Mouse (Mus musculus): ENCODE measurements around the gene Vtcn1.
"Not testable (repeated sequence)": the region's sequence is repeated elsewhere in the genome, so short reads cannot be mapped to it uniquely, and the experiment has no call there.

The Vtcn1 gene

DNA sequence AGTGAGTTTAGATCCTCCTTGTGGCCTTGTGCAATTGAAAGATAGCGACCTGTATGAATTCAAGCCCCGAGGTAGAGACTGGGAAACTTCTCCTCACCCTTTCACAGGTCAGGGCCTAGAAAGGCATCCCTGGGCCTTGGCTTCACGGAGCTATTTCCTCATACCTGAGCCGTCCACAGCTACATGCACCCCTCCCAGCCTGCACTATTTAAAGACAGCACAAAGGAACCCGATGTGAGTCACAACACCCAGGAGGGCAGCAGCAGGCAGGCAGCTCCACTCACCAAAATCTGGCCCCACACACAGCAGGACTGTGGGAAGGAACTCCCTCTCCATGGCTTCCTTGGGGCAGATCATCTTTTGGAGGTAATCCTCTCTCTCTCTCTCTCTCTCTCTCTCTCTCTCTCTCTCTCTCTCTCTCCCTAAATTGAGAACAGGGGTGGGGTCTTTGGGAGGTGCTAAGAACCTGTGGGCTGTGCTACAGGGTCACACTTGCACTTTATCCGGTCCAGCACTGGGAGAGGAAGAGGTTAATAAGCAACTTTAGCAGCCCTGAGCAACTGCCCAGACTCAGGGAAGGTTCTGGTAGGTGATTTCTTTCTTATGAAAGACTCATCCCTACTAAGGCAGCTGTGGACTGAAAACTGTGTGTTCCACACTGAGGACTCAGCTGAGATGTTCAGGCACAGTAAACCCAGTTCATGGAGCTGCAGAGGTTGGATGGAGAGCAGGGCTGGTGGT, at the start of gene Vtcn1:
Gene Vtcn1, plus strand, starts transcription at position 235 of the 741 bp plus-strand sequence.
- DNase-seq (ENCODE audit: low read depth, low spot score), result no peak

DNA sequence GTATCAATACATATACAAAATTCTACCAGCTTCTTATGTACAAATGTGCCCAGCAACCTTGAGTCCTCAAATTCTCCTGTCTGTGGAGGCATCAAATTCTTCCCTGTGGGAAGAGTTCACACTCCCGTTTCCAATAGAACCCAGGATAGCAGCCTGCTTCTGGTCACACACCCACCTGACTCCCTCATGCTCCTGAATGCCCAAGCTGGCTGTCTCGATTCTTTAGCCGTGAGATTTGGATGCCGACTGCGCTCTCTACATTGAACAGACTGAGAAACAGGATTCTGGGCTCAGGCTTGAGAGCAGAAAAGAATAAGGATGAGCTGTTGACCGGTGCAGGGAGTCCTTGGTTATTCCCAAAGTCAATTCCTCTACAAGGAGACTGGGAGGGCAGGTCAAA, 48.3 kb upstream of the Vtcn1 start:
- DNase-seq (ENCODE audit: low read depth, low spot score), result no peak

DNA sequence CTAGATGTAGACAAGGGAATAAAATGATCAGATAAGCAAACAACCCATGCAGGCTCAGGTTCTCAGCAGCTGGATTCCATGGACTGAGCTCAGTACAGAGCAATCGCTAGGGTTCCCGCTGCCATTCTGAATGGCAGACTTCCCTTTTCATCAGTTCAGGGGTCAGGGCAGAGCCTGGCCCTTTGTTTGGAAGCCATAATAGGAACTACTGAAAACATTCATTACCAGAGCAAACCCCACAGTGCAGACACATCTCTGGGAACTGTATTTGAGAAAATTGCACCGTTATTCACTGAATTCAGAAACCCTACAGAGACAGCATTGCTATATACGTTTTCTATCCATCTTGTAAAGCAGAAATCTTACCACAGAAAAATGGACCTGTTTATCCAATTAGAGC, 47.7 kb upstream of the Vtcn1 start:
- no peak for DNase-seq (ENCODE audit: low read depth, low spot score)

DNA sequence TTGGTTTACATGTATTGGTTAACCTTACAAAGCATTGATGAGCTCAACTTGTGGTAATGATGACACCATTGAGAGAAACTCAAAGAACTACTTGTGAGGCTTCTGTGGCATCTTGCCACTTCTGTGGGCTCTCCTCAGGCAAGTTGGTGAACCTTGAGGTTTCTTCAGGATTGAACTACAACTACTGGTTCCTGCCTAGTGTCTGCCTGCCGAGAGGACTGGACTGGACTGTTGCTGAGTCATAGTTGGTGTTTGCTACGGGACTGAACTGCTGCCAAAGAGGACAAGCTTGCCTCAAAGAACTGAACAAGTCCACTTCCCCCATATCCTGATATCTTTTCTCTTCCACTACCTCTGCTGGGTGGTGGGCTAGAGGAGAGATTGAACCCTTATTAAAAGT, 39.2 kb upstream of the Vtcn1 start:
- DNase-seq (ENCODE audit: low read depth, low spot score), result no peak

DNA sequence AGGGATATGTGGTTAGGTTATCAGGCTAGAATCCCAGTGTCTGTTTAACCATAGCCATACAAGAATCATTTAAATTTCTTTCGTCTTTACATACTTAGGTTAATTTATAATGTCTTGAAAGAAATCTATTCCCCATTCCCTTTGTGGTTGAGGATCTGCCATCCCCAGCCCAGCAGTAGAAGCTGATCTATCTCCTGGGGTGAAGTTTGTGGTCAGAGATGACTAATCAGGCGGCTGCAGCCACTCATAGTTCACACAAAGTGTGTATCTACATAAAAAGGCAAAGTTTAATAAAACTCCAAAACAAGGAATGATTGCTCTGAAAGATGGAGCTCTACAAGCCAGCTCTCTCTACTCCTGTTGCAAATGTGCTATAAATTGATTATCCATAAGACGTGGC, 33.6 kb upstream of the Vtcn1 start:
- DNase-seq (ENCODE audit: low read depth, low spot score), result no peak

DNA sequence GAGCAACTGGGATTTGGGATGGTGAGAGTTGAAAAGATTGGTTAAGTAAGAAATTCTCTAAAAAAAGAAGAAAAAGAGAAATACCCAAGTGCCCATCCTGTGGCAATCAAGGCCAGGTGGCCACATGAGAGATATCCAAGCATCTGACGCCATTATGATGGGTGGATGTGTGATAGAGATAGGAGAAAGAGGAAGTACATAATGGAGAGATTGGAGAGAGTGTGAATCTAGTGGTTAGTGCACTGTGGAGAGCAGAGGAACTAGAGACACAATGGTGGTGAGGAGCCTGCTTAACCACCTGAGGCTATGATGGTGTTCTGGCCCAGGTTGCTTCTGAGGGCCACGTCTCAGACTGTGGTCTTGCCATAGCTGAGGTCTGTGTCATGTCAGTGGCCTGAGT, 31.9 kb upstream of the Vtcn1 start:
- DNase-seq (ENCODE audit: low read depth, low spot score), result no peak

DNA sequence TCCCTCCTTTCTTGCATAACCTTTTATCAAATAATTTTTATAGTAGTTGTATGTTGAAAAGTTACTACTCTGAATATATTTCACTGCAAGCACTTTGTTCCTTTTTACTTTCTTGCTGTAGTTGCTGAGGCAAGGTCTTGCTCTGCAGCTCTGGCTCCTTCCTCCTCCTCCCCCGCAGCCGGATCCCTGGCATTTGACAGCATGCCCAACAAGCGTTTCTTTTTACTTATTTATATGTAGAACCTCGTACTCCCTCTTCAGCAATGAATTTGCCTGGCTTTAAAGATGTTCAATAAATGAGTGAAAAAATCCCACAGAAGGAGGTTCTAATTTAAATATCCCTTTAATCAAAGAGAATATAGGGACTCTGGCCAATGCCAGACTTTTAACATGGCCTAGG, 28.7 kb upstream of the Vtcn1 start:
- DNase-seq (ENCODE audit: low read depth, low spot score), result no peak

DNA sequence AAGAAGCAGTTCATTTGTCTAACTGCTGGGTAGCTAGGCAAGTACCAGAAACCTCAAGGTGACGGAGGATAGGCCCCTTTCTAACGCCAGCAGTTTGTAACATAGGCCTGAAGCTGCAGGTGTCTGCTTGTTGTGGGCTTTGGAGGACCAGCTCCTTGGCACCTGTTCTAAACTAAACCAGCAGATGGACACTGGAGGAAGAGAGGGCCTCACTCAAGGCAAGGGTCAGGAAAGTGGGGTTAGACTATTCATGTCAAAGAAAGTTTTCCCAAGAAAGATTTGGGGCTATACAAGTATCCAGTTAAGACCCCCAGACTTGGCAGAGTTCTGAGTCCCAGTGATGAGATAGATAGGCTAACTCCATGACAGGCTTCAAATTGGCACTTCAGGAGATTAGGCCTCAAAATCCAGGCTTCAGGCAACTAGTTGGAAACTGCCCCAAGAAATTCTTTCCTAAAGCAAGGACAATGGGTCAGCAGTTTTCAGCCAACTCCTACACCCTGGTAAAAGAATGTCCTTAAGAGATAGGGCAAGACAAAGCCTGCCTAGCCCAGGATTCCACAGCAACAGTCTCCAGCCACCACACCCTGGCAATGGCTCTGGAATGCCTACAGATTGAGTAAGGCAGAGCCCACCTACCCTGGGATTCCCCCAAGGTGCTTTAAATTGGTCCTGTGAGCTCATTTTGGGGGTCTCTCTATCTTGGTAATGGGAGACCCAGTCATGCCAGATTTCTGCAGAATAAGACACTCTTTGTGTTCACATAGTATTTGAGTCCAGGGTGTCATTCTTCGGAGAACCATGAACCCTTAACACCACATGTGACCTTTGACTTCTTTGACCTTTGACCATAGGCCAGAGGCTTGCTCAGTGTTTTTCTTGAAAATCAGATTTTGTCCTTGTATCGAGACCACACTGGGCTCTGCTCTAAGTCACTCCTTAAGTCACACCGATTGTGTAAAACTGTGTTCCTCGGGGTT, 27.8 kb upstream of the Vtcn1 start:
- no peak for DNase-seq (ENCODE audit: low read depth, low spot score)

DNA sequence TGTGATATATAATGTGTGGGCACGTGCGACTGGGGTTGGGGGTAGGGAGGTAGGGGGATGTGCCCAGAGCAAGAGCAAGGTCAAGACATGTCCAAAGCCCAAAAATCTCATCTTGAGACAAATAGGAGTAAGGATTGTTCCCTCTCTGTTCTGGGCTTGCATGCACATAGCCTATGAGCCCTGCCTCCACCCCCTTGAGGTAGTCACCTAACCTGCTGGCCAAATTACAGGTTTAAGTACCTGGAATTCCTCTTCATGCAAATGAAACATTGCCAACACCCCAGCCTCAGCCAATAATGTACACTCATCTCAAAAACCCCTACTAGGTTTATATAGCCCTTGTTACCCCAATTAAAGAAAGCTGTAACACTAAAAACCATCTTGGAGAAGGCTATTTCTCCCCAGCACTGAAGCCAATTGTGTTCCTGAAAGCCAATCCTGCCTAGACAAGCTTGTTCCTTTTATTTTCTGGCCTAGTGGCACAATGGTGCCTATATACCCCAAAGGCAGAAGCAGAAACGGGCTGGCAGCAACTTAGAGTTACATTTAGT, 26.3 kb upstream of the Vtcn1 start:
- DNase-seq (ENCODE audit: low read depth, low spot score), result no peak

DNA sequence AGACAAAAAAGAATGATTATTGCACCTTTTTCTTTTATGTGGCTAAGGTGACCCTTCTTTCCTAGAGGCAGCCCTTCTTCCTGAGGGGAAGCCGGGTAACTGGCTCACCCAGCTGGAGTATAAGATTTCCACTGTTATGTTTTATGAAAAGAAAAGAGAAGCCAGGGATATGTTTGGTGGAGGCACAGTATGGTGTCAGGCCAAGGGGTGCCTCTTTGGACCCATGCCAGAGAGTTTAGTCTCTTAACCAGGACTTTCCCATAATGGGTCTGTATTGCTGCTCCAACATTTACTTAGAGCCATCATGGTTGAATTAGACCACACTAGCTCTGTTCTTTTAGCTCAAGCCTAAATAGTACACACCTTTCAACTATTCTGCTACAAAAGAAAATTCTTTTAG, 20.3 kb upstream of the Vtcn1 start:
- no peak for DNase-seq (ENCODE audit: low read depth, low spot score)

DNA sequence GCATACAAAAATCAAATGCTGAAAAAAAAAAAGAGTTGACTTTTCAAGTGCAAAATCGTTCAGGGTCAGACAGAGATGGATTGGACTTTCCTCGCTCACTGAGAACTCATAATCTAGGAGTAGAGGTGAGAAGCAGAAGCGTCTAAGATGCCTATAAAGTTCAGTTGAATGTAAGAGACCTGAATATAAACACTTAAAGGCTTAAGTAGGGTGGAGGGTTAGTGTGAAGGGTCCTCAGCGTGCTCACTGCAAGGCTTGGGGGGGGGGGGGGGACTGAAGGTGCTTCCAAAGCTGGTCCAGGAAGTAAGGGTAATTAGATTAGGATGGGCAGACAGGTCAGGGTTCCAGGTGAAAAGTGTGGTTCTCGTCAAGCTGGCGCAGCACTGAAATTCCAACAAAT, 19.3 kb upstream of the Vtcn1 start:
- DNase-seq (ENCODE audit: low read depth, low spot score), result no peak

DNA sequence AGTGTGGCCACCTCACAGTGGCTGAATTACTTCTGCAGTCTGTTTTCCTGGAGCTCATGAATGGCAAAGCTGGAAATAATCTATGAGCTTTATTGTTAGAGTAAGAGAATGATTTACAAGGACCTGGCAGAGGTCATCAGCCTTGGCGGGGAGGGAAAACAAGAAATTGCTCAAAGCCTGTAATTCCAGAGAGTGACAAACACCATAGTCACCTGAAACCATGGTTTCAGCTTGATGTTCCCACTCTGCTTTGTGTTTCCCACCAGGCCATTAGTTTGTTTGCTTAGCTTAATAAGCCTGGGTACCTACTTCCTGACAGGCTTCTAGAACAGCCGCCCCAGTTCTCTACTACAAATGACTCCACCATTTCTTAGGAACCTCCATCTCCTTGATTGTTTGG, 14.8 kb upstream of the Vtcn1 start:
- DNase-seq (ENCODE audit: low read depth, low spot score), result no peak

DNA sequence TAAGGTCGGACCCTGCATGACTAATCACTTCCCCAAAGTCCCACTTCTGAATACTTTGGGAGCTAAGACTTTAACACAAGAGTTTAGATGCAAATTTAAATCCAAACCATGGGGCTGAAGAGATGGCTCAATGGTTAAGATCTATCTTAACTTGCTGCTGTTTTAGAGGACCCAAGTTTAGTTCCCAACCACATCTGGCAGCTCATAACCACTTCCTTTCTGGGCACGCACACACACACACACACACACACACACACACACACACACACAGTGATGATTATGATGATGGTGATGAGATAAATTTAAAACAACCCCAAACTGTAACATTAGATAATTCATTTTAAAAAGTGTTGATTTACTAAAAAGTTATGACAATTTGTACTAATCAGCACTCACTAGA, 13.4 kb upstream of the Vtcn1 start:
- DNase-seq (ENCODE audit: low read depth, low spot score), result no peak

DNA sequence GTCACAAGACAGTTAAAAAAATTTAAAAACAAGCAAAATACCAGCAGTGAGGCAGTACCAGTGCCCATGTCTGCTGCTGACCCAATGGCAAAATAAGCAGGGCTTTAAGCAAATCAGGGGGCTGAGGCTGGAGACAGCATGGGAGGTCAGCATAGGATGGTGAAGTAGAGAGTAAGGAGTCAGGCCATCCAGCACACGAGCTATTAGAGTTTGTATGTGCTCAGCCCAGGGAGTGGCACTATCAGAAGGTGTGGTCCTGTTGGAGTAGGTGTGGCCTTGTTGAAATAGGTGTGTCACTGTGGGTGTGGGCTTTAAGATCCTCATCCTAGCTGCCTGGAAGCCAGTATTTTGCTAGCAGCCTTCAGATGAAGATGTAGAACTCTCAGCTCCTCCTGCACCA, 9.8 kb upstream of the Vtcn1 start:
- not testable (repeated sequence) for DNase-seq (ENCODE audit: low read depth, low spot score)

DNA sequence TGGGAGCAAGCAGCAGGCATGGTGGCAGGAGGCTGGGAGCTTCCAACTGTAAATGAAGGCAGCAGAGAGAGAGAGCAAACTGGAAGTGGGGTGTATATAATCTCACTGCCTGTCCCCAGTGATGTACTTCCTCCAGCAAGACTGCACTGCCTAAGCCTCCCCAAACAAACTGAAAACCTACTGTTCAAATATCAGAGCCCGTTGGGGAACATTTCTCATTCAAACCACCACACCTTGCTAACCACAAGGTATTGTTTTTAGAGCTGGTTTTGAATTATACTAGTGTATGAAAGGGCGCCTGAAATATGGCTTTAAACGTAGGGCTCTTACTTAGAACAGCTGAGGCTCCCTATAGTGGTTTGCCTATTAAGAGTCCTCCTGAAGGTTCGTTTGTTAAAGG, 6.5 kb upstream of the Vtcn1 start:
- DNase-seq (ENCODE audit: low read depth, low spot score), result no peak

DNA sequence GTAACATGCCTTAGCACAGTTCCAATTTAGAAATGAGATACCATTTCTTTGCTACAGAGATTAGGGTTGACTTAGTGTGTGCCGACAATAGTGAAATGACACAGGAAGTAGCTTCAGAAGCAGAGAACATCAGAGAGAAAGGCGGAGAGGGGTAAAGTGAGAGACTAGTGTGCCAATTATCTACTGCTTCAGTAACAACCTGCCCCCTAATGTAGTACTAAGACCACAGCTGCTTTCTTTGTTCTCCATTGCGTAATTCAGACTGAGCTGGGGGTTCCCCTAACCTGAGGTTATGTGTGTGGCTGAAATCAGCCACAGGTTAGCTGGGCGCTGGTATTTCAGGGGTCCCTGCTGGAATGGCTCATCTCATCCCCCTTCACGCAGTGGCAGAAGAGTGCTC, 5.7 kb upstream of the Vtcn1 start:
- DNase-seq (ENCODE audit: low read depth, low spot score), result no peak

DNA sequence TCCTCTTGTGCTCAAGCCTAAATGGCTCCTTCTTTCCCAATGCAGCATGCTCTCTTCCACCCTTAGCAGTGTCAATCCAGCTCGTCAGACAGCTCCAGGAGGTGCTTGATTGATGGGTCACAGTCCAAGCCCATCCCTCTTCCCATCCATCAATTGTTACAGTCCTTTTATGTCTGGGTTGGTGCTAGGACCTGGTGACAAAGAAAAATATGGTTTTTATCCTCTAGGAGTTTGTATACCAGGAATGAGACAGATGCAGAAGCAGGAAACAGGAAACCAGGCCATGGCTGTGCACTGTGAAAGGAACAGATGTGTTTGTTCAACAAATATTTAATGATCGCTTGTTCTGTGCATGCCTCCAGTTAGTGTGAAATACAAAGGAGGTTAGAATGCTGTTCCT, 4.4 kb upstream of the Vtcn1 start:
- no peak for DNase-seq (ENCODE audit: low read depth, low spot score)

DNA sequence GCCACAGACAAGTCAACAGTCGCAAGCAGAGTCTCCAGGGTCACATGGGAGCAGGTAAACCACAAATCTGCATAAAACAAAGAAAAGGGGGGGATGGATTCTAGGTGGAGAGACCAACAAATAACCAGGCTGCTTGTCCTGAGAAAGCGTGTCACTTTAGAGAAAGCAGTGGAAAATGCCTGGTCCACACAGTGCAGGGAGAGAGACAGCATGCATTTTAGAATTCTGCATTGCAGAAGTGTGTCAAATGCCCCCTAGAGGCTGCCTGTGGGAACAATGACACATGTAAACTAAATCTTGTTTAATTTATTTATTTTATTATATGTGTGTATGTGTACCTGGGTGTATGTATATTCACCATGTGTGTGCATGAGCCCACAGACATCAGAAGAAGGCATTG, 4.0 kb upstream of the Vtcn1 start:
- DNase-seq (ENCODE audit: low read depth, low spot score), result no peak

DNA sequence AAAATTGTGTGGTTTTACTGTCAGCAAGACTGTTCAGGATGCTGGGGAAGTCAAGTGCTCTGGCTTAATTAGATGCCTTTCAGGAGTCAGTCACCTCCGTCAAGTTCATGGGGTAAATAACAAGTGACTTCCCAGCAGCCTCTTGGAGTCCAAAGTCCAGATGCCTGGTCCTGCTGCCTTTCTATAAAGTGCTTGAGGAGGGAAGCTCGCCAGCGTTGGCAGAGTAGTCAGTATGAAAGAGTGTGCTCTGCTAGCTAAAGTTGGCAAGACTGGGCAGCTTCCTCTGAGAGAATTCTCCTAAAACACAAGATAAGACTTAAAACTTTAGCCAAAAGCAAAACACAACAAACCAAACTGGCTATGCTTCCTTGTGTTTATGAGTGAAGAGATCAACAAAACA, 18.5 kb downstream of the Vtcn1 start:
- DNase-seq (ENCODE audit: low read depth, low spot score), result no peak

DNA sequence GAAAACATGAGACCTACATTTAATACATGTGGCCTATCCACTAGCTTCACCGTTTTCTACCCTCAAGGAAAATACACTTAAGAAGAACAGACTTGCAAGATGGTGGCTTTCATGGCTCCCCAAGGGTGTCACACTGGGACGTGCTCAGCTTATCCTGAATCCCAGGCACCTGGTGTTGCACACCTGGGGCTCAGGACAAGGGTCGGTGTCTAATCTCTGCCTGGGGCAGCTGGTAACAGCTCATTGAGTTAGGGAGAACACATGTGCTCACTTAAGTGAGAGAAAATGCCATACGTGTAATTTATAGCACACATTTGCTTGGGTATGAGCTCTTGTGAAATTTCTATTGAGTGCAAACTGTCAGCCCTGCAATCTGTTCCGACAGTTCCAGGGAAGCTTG, 19.1 kb downstream of the Vtcn1 start:
- no peak for DNase-seq (ENCODE audit: low read depth, low spot score)

DNA sequence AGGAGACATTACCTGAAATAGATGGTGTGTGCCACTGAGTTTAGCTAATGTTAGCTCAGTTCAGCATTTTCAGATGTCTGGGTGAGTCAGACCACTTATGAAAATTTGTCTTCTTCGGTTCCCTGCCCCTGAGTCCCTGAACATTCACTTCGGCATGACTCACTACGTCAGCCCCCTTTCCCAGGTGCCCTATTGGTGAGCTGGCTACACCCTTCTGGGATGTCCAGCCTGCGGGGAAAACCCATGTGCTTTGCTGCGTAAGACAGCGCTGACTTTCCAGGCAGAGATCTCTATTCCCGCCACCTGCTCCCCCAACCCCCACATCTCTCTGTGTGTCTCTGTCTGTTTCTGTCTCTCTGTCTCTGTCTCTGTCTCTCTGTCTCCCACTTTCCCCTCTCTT, 23.1 kb downstream of the Vtcn1 start:
- DNase-seq (ENCODE audit: low read depth, low spot score), result no peak

DNA sequence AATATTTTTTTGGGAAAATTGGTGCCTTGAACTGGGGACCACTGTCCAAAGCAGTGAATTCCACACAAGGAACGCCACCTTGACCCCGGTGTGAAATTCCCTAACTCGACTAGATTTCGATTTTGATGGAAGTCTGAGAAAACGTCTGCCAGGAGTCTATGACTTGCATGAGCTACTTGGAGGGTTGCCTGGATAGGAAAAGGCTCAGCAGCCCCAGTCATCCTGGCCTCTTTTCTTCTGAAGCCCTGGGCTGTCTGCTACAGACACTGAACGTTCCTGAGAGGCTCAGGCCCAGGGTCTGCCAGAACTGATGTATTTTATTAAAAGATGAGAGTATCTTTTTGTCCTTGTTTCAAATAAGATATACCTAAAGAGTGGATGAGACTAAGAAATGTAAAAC, 25.2 kb downstream of the Vtcn1 start:
- DNase-seq (ENCODE audit: low read depth, low spot score), result no peak

Measured in brain, embryonic 18.5 days (tissue).